Mouse (Mus musculus): ENCODE measurements at regions not wholly inside any gene's neighbourhood (a gene's known extent, or its start where the extent isn't known, plus 50 kb on each side); places are given as distances from the start of the nearest gene placed in this dataset.

DNA sequence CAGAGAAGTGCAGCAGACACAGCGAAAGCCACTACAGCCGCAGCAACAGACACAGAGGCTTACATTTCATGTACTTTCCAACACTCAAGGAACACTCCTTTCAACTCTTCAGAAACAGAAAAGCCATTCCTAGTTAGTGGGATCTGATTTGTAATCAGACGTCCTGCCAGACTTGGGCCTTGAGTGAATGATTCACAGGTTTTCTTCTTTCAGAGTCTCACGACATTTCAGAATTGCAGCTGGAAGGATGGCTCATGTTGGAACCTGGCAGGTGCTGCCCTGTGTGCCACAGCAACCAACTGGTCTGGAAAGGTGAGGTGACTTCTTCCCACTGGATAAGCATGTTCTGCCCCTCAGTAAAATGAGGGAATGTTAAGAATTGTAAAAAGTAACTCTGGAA, 149.8 kb upstream of the Zfp706 start:
- Histone ChIP-seq H3K79me2 (ENCODE audit: control insufficient read depth, insufficient read depth, low read length) (no peaks in the 10 kb centered on the region), H3K9ac (ENCODE audit: low read depth, low read length) (no peak overlapping the region), H3K4me3 (ENCODE audit: insufficient read depth, low read depth, low read length) (no peak overlapping the region), H3K27me3 (ENCODE audit: control insufficient read depth, insufficient read depth, low read length) (no peaks in the 10 kb centered on the region), H3K4me1 (ENCODE audit: control insufficient read depth, insufficient read depth, low read length) (no peaks in the 10 kb centered on the region), H3K36me3 (ENCODE audit: control insufficient read depth, insufficient read depth, low read length) (no peaks in the 10 kb centered on the region), H3K27ac (replicated peaks; ENCODE audit: insufficient read depth, low read depth, low read length) (no peak overlapping the region)
- TF ChIP-seq POLR2A (IDR thresholded peaks at IDR 0.05; ENCODE audit: extremely low read depth, insufficient read depth, low read length) (no peak), CTCF (IDR thresholded peaks at IDR 0.05; ENCODE audit: low read depth, low read length) (no peak)
- WGBS, result 64% methylated on average over 4 of the region's 4 CpGs
- no peak for DNase-seq (ENCODE audit: extremely low read depth, low read depth, low spot score)

DNA sequence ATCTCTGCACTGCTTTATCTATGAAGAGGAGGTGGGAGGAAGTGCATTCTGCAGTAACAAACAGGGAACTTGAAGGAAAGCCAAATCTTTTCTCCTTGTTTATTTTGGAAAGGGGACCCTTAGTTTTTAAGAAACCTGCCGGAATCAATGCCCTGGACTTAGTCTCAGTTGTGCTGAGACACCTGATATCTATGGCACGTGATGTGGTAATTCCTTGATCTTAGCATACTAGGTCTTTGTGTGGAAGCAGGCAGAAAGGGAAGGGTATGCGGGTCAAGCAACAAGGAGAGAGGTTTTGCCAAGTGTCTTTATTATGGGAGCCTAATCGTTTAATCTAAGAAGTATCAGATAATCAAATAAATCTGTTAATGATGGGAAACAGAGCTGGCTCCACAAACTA, 147.4 kb upstream of the Zfp706 start:
- Histone ChIP-seq H3K4me3 (ENCODE audit: insufficient read depth, low read depth, low read length) (no peak overlapping the region), H3K36me3 (ENCODE audit: control insufficient read depth, insufficient read depth, low read length) (no peaks in the 10 kb centered on the region), H3K9ac (ENCODE audit: low read depth, low read length) (no peak overlapping the region), H3K27ac (replicated peaks; ENCODE audit: insufficient read depth, low read depth, low read length) (no peak overlapping the region), H3K4me1 (ENCODE audit: control insufficient read depth, insufficient read depth, low read length) (no peaks in the 10 kb centered on the region), H3K27me3 (ENCODE audit: control insufficient read depth, insufficient read depth, low read length) (no peaks in the 10 kb centered on the region), H3K79me2 (ENCODE audit: control insufficient read depth, insufficient read depth, low read length) (no peaks in the 10 kb centered on the region)
- TF ChIP-seq CTCF (IDR thresholded peaks at IDR 0.05; ENCODE audit: low read depth, low read length) (no peak), POLR2A (IDR thresholded peaks at IDR 0.05; ENCODE audit: extremely low read depth, insufficient read depth, low read length) (no peak)
- 76% methylated on average over 4 of the region's 4 CpGs for WGBS
- DNase-seq (ENCODE audit: extremely low read depth, low read depth, low spot score), result no peak

DNA sequence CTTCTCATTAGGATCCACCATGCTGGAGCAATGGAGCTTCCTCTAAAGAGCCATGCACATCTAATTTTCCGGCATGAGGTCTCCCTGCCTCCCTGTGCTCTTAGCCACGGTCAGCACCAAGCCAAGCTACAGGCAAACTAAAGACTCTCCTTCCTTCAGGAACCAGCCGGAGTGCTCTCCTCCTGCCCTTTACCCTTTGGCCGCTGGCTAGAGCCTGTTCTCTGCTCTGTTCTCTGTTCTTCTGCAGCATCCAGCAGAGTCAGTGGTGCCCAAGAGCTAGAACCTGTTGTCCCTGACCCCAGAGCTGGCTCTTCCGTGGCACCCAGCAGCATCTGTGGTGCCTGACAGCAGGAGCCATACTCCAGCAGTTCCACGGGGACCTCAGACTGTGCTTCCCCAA, 145.6 kb upstream of the Zfp706 start:
- Histone ChIP-seq H3K4me1 (ENCODE audit: control insufficient read depth, insufficient read depth, low read length) (no peaks in the 10 kb centered on the region), H3K79me2 (ENCODE audit: control insufficient read depth, insufficient read depth, low read length) (no peaks in the 10 kb centered on the region), H3K9ac (ENCODE audit: low read depth, low read length) (no peak overlapping the region), H3K36me3 (ENCODE audit: control insufficient read depth, insufficient read depth, low read length) (no peaks in the 10 kb centered on the region), H3K4me3 (ENCODE audit: insufficient read depth, low read depth, low read length) (no peak overlapping the region), H3K27ac (replicated peaks; ENCODE audit: insufficient read depth, low read depth, low read length) (no peak overlapping the region), H3K27me3 (ENCODE audit: control insufficient read depth, insufficient read depth, low read length) (no peaks in the 10 kb centered on the region)
- 82% methylated on average over 6 of the region's 6 CpGs for WGBS
- no peak for TF ChIP-seq POLR2A (IDR thresholded peaks at IDR 0.05; ENCODE audit: extremely low read depth, insufficient read depth, low read length)
- no peak for TF ChIP-seq CTCF (IDR thresholded peaks at IDR 0.05; ENCODE audit: low read depth, low read length)
- no peak for DNase-seq (ENCODE audit: extremely low read depth, low read depth, low spot score)

DNA sequence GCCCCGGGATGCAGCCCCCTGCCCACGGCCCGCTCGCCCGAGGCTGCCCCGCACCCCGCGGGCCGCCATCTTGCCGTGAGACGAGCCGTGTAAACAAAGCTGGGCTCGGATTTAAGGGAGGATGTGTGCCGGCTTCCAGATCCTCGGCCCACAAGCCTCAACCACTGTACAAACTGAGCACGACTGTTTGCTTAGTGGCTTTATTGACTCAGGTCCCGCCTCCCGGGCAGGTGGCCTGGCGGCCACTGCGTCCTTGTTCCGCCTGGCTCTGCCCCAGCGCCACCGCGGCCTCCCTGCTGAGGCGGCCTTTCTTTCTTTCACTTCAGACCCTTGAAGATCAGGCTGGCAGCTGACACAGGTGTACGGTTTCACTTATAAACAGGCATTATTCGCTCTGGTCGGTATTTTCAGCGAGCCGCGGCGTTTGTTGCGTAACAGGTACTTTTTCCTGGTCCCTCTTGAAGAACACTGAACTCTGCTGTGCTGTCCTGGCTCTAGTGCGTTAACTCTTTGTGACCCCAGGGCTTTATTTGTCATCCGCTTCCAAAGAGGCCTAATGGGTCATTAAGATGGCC, 128.1 kb upstream of the Zfp706 start:
- H3K9ac ChIP-seq (ENCODE audit: low read depth, low read length), result peak overlapping the region; percentile 81
- H3K79me2 ChIP-seq (ENCODE audit: control insufficient read depth, insufficient read depth, low read length), result no peaks in the 10 kb centered on the region
- no peaks in the 10 kb centered on the region for H3K27me3 ChIP-seq (ENCODE audit: control insufficient read depth, insufficient read depth, low read length)
- TF ChIP-seq CTCF (IDR thresholded peaks at IDR 0.05; ENCODE audit: low read depth, low read length), result no peak
- TF ChIP-seq POLR2A (IDR thresholded peaks at IDR 0.05; ENCODE audit: extremely low read depth, insufficient read depth, low read length), result peak; percentile 34; the same call in 1 of the 2 replicates
- no peaks in the 10 kb centered on the region for H3K36me3 ChIP-seq (ENCODE audit: control insufficient read depth, insufficient read depth, low read length)
- WGBS, result 1% methylated on average over 35 of the region's 35 CpGs
- H3K4me1 ChIP-seq (ENCODE audit: control insufficient read depth, insufficient read depth, low read length), result peaks cover 5% of the 10 kb centered on the region
- DNase-seq (ENCODE audit: extremely low read depth, low read depth, low spot score), result peak; percentile 91
- peak overlapping the region; percentile 90 for H3K27ac ChIP-seq (replicated peaks; ENCODE audit: insufficient read depth, low read depth, low read length)
- peak overlapping the region; percentile 76 for H3K4me3 ChIP-seq (ENCODE audit: insufficient read depth, low read depth, low read length)

DNA sequence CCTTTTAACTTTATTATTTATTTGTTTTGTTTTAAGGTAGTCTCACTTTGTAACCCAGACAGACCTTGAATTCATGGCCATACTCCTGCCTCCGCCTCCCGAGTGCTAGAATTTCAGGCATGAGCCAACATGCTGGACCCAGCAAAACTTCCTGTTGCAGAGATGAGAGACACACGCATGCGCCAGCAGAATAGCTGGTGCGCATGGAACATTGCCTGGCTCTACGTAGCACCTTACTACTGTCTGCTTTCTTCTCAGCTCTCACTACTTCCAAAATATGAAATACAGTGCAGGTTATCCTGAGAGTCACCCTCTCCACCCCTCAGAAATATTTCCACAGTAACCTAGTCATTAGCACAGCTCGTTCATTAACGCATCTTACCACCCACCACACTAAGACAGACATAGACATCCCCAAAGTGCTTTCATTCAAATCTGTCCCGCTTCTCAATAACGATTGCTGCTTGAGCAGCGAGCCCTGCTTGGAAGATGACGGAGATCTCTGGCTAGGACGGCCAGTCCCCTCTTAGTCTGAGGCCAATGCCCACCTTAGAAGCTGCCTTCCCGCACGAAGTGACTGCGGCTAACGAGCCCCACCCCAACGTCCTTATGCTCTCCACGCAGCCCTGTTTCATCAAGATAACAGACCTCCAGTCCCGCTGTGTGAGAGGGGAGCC, 127.5 kb upstream of the Zfp706 start:
- Histone ChIP-seq H3K27me3 (ENCODE audit: control insufficient read depth, insufficient read depth, low read length) (no peaks in the 10 kb centered on the region), H3K4me3 (ENCODE audit: insufficient read depth, low read depth, low read length) (peak overlapping the region; percentile 76), H3K4me1 (ENCODE audit: control insufficient read depth, insufficient read depth, low read length) (peaks cover 5% of the 10 kb centered on the region), H3K36me3 (ENCODE audit: control insufficient read depth, insufficient read depth, low read length) (no peaks in the 10 kb centered on the region), H3K27ac (replicated peaks; ENCODE audit: insufficient read depth, low read depth, low read length) (peak overlapping the region; percentile 90), H3K9ac (ENCODE audit: low read depth, low read length) (peak overlapping the region; percentile 81), H3K79me2 (ENCODE audit: control insufficient read depth, insufficient read depth, low read length) (no peaks in the 10 kb centered on the region)
- TF ChIP-seq POLR2A (IDR thresholded peaks at IDR 0.05; ENCODE audit: extremely low read depth, insufficient read depth, low read length), result 0 out of 2 replicates have a peak, but pooled peaks have one; percentile 27
- TF ChIP-seq CTCF (IDR thresholded peaks at IDR 0.05; ENCODE audit: low read depth, low read length), result no peak
- DNase-seq (ENCODE audit: extremely low read depth, low read depth, low spot score), result peak; percentile 90
- WGBS, result 8% methylated on average over 20 of the region's 20 CpGs

DNA sequence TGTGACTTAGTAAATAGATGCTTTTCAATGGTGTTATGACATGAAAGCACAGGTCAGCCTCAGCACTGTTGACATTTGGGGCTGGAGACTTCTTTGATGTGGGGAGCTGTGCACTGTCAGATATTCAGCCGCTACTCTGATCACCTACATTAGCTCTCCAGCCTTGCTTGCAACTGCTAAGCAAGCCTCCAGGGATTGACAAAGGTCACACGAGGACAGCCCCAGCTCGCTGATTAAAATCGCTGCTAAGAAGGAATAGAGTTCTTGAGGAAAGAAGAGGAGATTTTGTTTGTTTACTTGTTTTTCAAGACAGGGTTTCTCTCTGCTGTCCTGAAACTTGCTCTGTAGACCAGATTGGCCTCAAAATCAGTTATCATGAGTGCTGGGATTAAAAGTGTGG, 126.8 kb upstream of the Zfp706 start:
- no peaks in the 10 kb centered on the region for H3K36me3 ChIP-seq (ENCODE audit: control insufficient read depth, insufficient read depth, low read length)
- H3K4me3 ChIP-seq (ENCODE audit: insufficient read depth, low read depth, low read length), result no peak overlapping the region
- H3K4me1 ChIP-seq (ENCODE audit: control insufficient read depth, insufficient read depth, low read length), result peaks cover 5% of the 10 kb centered on the region
- TF ChIP-seq CTCF (IDR thresholded peaks at IDR 0.05; ENCODE audit: low read depth, low read length) (no peak), POLR2A (IDR thresholded peaks at IDR 0.05; ENCODE audit: extremely low read depth, insufficient read depth, low read length) (no peak)
- no peaks in the 10 kb centered on the region for H3K27me3 ChIP-seq (ENCODE audit: control insufficient read depth, insufficient read depth, low read length)
- WGBS, result 39% methylated on average over 4 of the region's 4 CpGs
- H3K27ac ChIP-seq (replicated peaks; ENCODE audit: insufficient read depth, low read depth, low read length), result peak overlapping the region; percentile 90
- 0 out of 2 replicates have a peak overlapping the region, but pooled peaks have one; percentile 21 for H3K9ac ChIP-seq (ENCODE audit: low read depth, low read length)
- no peak for DNase-seq (ENCODE audit: extremely low read depth, low read depth, low spot score)
- no peaks in the 10 kb centered on the region for H3K79me2 ChIP-seq (ENCODE audit: control insufficient read depth, insufficient read depth, low read length)

All from liver, adult 2 months (tissue).